Mouse (Mus musculus): ENCODE results near the gene Zfp618. TPM values are rescaled to one million over a fixed set of nuclear protein-coding genes. Genes with fewer than 3 reads are reported as not detected.
A peak's percentile ranks its signal among the peaks of the same experiment; 100 is the strongest.

Gene Zfp618
- polyA plus RNA-seq, 2 experiments = 24.9 to 32.0 TPM

DNA sequence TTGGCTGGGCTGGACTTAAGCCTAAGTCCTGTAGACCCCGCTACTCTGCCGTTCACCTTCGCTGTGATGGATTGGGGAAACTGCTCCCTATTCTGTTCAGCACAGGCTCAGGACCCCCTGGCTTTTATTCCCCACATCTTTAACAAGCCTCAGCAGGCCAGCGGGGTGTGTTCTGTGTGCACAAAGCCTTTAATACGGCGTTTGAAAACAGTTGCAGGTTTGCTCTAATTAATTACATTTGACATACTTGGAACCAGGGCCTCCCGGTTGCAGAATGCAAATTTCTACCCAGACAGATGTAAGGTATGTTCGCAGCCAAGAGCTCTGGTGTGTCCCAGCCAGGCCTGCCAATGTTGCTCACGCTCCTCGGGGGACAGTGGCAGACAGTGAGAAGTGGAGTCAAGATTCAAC, 13.1 kb downstream of the Zfp618 start:
- no peaks in the 10 kb centered on the region for H3K9me3 ChIP-seq (ENCODE audit: control insufficient read depth, low read length)
- no peak overlapping the region for H3K4me3 ChIP-seq (replicated peaks; ENCODE audit: low read length)
- no peak for ATAC-seq (ENCODE audit: low FRiP score, low read depth)
- WGBS = 20% methylated on average over 10 of the region's 10 CpGs
- no peak overlapping the region; the same call in 1 of the 2 replicates for H3K4me2 ChIP-seq (replicated peaks; ENCODE audit: low read depth, low read length, severe bottlenecking)
- H3K27me3 ChIP-seq (ENCODE audit: control insufficient read depth, insufficient read depth, low read length) = no peaks in the 10 kb centered on the region
- DNase-seq (ENCODE audit: low spot score) = no peak
- H3K27ac ChIP-seq (replicated peaks; ENCODE audit: low read depth, low read length) = no peak overlapping the region
- H3K36me3 ChIP-seq (ENCODE audit: control insufficient read depth, insufficient read depth, low read length) = peaks cover 3% of the 10 kb centered on the region; the same call in 1 of the 2 replicates
- peaks cover 27% of the 10 kb centered on the region for H3K4me1 ChIP-seq (ENCODE audit: control insufficient read depth, insufficient read depth, low read length)
- no peak overlapping the region for H3K9ac ChIP-seq (ENCODE audit: low read depth, low read length, severe bottlenecking)
- TF ChIP-seq POLR2A (IDR thresholded peaks at IDR 0.05; ENCODE audit: borderline replicate concordance, extremely low read depth, insufficient read depth, insufficient read length) = no peak

DNA sequence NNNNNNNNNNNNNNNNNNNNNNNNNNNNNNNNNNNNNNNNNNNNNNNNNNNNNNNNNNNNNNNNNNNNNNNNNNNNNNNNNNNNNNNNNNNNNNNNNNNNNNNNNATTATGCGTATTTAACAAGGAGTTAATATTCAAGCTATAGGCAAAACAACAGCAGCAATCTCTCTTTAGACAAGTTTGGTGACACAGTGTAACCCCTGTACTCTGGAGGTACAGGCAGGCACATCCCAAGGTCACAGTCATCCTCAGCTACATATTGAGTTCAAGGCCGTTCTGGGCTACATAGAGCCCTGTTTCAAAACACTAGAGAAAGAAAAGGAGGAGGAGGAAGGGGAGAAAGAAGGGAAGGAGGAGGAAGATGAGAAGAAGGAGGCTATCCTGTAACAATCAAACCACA, 16.2 kb downstream of the Zfp618 start:
- no peak for TF ChIP-seq POLR2A (IDR thresholded peaks at IDR 0.05; ENCODE audit: borderline replicate concordance, extremely low read depth, insufficient read depth, insufficient read length)
- no peaks in the 10 kb centered on the region for H3K9me3 ChIP-seq (ENCODE audit: control insufficient read depth, low read length)
- no peak for ATAC-seq (ENCODE audit: low FRiP score, low read depth)
- WGBS = 94% methylated on average over 2 of the region's 2 CpGs
- H3K4me2 ChIP-seq (replicated peaks; ENCODE audit: low read depth, low read length, severe bottlenecking) = no peak overlapping the region
- H3K4me1 ChIP-seq (ENCODE audit: control insufficient read depth, insufficient read depth, low read length) = peaks cover 17% of the 10 kb centered on the region
- H3K36me3 ChIP-seq (ENCODE audit: control insufficient read depth, insufficient read depth, low read length) = peaks cover 3% of the 10 kb centered on the region; the same call in 1 of the 2 replicates
- no peak overlapping the region for H3K27ac ChIP-seq (replicated peaks; ENCODE audit: low read depth, low read length)
- H3K4me3 ChIP-seq (replicated peaks; ENCODE audit: low read length) = no peak overlapping the region
- H3K9ac ChIP-seq (ENCODE audit: low read depth, low read length, severe bottlenecking) = no peak overlapping the region
- no peak for DNase-seq (ENCODE audit: low spot score)
- H3K27me3 ChIP-seq (ENCODE audit: control insufficient read depth, insufficient read depth, low read length) = no peaks in the 10 kb centered on the region

DNA sequence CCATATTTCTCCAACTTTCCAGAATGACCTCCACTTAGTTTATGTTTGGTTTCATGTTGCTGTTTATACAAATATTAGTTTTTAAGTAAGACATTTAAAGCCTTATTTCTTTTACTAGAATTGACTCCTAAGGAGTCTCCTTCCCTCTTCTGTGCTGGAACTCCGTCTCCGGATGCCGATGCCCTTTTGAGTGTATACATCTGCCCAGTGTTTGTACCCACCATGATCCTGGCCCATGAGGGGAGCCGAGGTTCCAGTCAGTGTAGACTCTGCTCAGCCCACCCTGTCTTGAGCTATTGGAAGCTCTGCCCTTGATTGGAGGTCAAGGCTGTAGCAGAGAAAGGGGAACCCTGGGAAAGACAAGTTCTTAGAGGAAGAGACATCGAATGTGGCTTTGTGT, 18.2 kb downstream of the Zfp618 start:
- DNase-seq (ENCODE audit: low spot score) (no peak), ATAC-seq (ENCODE audit: low FRiP score, low read depth) (no peak)
- Histone ChIP-seq H3K36me3 (ENCODE audit: control insufficient read depth, insufficient read depth, low read length) (peaks cover 3% of the 10 kb centered on the region; the same call in 1 of the 2 replicates), H3K4me1 (ENCODE audit: control insufficient read depth, insufficient read depth, low read length) (peaks cover 8% of the 10 kb centered on the region), H3K9ac (ENCODE audit: low read depth, low read length, severe bottlenecking) (no peak overlapping the region), H3K4me3 (replicated peaks; ENCODE audit: low read length) (no peak overlapping the region), H3K4me2 (replicated peaks; ENCODE audit: low read depth, low read length, severe bottlenecking) (no peak overlapping the region), H3K27ac (replicated peaks; ENCODE audit: low read depth, low read length) (no peak overlapping the region), H3K27me3 (ENCODE audit: control insufficient read depth, insufficient read depth, low read length) (no peaks in the 10 kb centered on the region), H3K9me3 (ENCODE audit: control insufficient read depth, low read length) (no peaks in the 10 kb centered on the region)
- no peak for TF ChIP-seq POLR2A (IDR thresholded peaks at IDR 0.05; ENCODE audit: borderline replicate concordance, extremely low read depth, insufficient read depth, insufficient read length)
- 97% methylated on average over 5 of the region's 5 CpGs for WGBS

DNA sequence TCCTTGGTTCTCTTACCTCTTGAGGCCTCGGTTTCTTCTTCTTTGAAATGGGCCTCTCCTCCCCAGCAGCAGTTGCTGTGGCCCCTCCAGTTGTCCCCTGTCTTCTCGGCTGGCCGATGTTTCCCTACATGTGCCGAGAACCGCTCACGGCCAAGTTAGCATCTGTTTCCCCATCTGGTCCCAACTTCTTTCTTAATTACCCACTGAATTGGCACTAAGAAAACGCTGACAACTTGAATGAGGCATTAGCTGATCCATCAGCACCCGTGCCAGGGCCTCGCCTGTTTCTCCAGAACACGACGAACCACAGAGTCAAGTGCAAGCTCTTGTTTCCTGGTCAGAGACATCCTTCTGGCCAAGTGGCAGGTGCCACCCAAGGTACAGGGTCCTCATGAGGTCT, 26.0 kb downstream of the Zfp618 start:
- TF ChIP-seq POLR2A (IDR thresholded peaks at IDR 0.05; ENCODE audit: borderline replicate concordance, extremely low read depth, insufficient read depth, insufficient read length) = no peak
- ATAC-seq (ENCODE audit: low FRiP score, low read depth) = no peak
- 69% methylated on average over 11 of the region's 11 CpGs for WGBS

DNA sequence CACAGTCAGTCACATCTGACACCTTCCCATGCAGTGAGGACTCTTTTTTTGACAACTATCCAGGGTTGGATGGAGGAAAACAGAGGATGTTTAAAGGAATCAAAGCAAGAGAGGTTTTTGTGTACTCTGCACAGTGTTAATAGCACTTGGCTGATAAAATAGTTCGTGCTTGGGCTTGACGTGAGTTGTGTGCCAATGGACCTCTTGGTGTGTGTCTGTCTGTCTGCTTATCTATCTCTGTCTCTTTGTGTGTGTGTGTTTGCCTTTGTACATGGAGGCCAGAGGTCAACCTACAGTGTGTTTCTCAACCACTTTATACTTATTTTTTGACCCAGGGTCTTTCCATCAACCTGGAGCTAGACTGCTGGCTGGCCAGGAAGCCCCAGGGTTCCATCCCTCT, 27.8 kb downstream of the Zfp618 start:
- peaks cover 13% of the 10 kb centered on the region for H3K4me1 ChIP-seq (ENCODE audit: control insufficient read depth, insufficient read depth, low read length)
- ATAC-seq (ENCODE audit: low FRiP score, low read depth) (no peak), DNase-seq (ENCODE audit: low spot score) (no peak)
- no peak overlapping the region for H3K9ac ChIP-seq (ENCODE audit: low read depth, low read length, severe bottlenecking)
- no peaks in the 10 kb centered on the region for H3K27me3 ChIP-seq (ENCODE audit: control insufficient read depth, insufficient read depth, low read length)
- WGBS = 94% methylated on average over 2 of the region's 2 CpGs
- no peaks in the 10 kb centered on the region for H3K9me3 ChIP-seq (ENCODE audit: control insufficient read depth, low read length)
- H3K27ac ChIP-seq (replicated peaks; ENCODE audit: low read depth, low read length) = no peak overlapping the region
- peaks cover 21% of the 10 kb centered on the region for H3K36me3 ChIP-seq (ENCODE audit: control insufficient read depth, insufficient read depth, low read length)
- no peak overlapping the region for H3K4me3 ChIP-seq (replicated peaks; ENCODE audit: low read length)
- no peak for TF ChIP-seq POLR2A (IDR thresholded peaks at IDR 0.05; ENCODE audit: borderline replicate concordance, extremely low read depth, insufficient read depth, insufficient read length)
- no peak overlapping the region for H3K4me2 ChIP-seq (replicated peaks; ENCODE audit: low read depth, low read length, severe bottlenecking)

More for the DNA sequence above, 26.0 kb downstream of the Zfp618 start:
- no peaks in the 10 kb centered on the region for H3K9me3 ChIP-seq (ENCODE audit: control insufficient read depth, low read length)
- H3K9ac ChIP-seq (ENCODE audit: low read depth, low read length, severe bottlenecking) = no peak overlapping the region
- DNase-seq (ENCODE audit: low spot score) = no peak
- no peaks in the 10 kb centered on the region for H3K27me3 ChIP-seq (ENCODE audit: control insufficient read depth, insufficient read depth, low read length)
- no peak overlapping the region for H3K4me2 ChIP-seq (replicated peaks; ENCODE audit: low read depth, low read length, severe bottlenecking)
- H3K27ac ChIP-seq (replicated peaks; ENCODE audit: low read depth, low read length) = no peak overlapping the region
- H3K36me3 ChIP-seq (ENCODE audit: control insufficient read depth, insufficient read depth, low read length) = peaks cover 11% of the 10 kb centered on the region; the same call in 1 of the 2 replicates
- H3K4me3 ChIP-seq (replicated peaks; ENCODE audit: low read length) = no peak overlapping the region
- peaks cover 3% of the 10 kb centered on the region; the same call in 1 of the 2 replicates for H3K4me1 ChIP-seq (ENCODE audit: control insufficient read depth, insufficient read depth, low read length)

DNA sequence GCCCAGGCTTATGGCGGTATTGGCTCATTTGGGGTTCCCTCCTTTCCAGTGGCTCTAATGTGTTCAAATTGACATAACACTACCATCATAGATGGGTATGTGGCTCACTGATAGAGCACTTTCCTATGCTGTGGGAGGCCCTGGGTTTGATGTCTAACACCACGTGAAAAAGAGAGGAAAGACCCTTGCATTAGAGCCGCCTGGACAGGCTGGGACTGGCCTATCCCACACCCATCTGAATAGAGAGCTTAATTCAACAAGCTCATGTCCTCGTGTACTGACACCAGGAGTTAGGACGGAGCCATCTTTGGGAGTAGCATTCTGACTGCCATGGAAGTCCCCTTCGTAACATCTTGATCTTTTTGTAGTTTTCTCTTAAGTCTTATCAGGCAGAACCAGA, 32.2 kb downstream of the Zfp618 start:
- Histone ChIP-seq H3K4me3 (replicated peaks; ENCODE audit: low read length) (no peak overlapping the region), H3K27me3 (ENCODE audit: control insufficient read depth, insufficient read depth, low read length) (no peaks in the 10 kb centered on the region), H3K4me2 (replicated peaks; ENCODE audit: low read depth, low read length, severe bottlenecking) (no peak overlapping the region), H3K27ac (replicated peaks; ENCODE audit: low read depth, low read length) (0 out of 2 replicates have a peak overlapping the region, but pooled peaks have one; percentile 21), H3K36me3 (ENCODE audit: control insufficient read depth, insufficient read depth, low read length) (peaks cover 21% of the 10 kb centered on the region), H3K9me3 (ENCODE audit: control insufficient read depth, low read length) (no peaks in the 10 kb centered on the region), H3K9ac (ENCODE audit: low read depth, low read length, severe bottlenecking) (no peak overlapping the region), H3K4me1 (ENCODE audit: control insufficient read depth, insufficient read depth, low read length) (peaks cover 33% of the 10 kb centered on the region)
- ATAC-seq (ENCODE audit: low FRiP score, low read depth) (no peak), DNase-seq (ENCODE audit: low spot score) (no peak)
- no peak for TF ChIP-seq POLR2A (IDR thresholded peaks at IDR 0.05; ENCODE audit: borderline replicate concordance, extremely low read depth, insufficient read depth, insufficient read length)
- 84% methylated on average over 6 of the region's 6 CpGs for WGBS
